Mouse (Mus musculus) c-Kit-negative CD71-positive TER-119-positive erythroid progenitor cells, embryonic 14.5 days (primary cell): ENCODE results near the gene Egln1.

ENCODE experiments used
- DNase-seq: peaks from one replicate; pipeline ENCODE4 v3.0.0-alpha.2; 2013; ENCODE audit warnings: low read depth, low spot score

Gene Egln1

GRCm38 (mm10) chr8:124909936-124910335 lies 39.2 kb downstream of the Egln1 start:
- DNase-seq, result no peak

- no peak for DNase-seq
Measured at GRCm38 (mm10) chr8:124905482-124905881, 43.6 kb downstream of the Egln1 start.

GRCm38 (mm10) chr8:124903198-124903597 lies 45.9 kb downstream of the Egln1 start:
- no peak for DNase-seq

- peak; percentile 5 for DNase-seq
Measured at GRCm38 (mm10) chr8:124898251-124898905, 50.7 kb downstream of the Egln1 start.

- peak; percentile 92 for DNase-seq
Measured at GRCm38 (mm10) chr8:124897386-124898250, 51.5 kb downstream of the Egln1 start, which contains the start of the genes Exoc8 and Sprtn. Gene Exoc8, minus strand, starts transcription at chr8:124897705. Gene Sprtn, plus strand, starts transcription at chr8:124897886.

GRCm38 (mm10) chr8:124896632-124897385 lies 52.3 kb downstream of the Egln1 start:
- DNase-seq, result peak; percentile 46

- peak; percentile 5 for DNase-seq
Measured at GRCm38 (mm10) chr8:124896010-124896631, 53.0 kb downstream of the Egln1 start.

GRCm38 (mm10) chr8:124892596-124892995 lies 56.5 kb downstream of the Egln1 start:
- DNase-seq, result no peak

- DNase-seq, result no peak
Measured at GRCm38 (mm10) chr8:124888385-124888784, 60.7 kb downstream of the Egln1 start.

GRCm38 (mm10) chr8:124878946-124879526 lies 70.1 kb downstream of the Egln1 start:
- no peak for DNase-seq

- no peak for DNase-seq
Measured at GRCm38 (mm10) chr8:124878141-124878540, 71.0 kb downstream of the Egln1 start.

GRCm38 (mm10) chr8:124872690-124873089 lies 76.4 kb downstream of the Egln1 start:
- DNase-seq, result no peak

- DNase-seq, result no peak
Measured at GRCm38 (mm10) chr8:124872081-124872480, 77.0 kb downstream of the Egln1 start.

- no peak for DNase-seq
Measured at GRCm38 (mm10) chr8:124871474-124871873, 77.7 kb downstream of the Egln1 start.

- no peak for DNase-seq
Measured at GRCm38 (mm10) chr8:124869708-124870107, 79.4 kb downstream of the Egln1 start.

- no peak for DNase-seq
Measured at GRCm38 (mm10) chr8:124867126-124867525, 82.0 kb downstream of the Egln1 start.

- DNase-seq, result no peak
Measured at GRCm38 (mm10) chr8:124866669-124867068, 82.5 kb downstream of the Egln1 start.

GRCm38 (mm10) chr8:124863729-124864128 lies 85.4 kb downstream of the Egln1 start:
- no peak for DNase-seq

GRCm38 (mm10) chr8:124863163-124863677 lies 85.9 kb downstream of the Egln1 start:
- DNase-seq, result no peak

- peak; percentile 61 for DNase-seq
Measured at GRCm38 (mm10) chr8:124862321-124863162, 86.6 kb downstream of the Egln1 start, which contains the start of the genes Gnpat and 2810004N23Rik. Gene Gnpat, plus strand, starts transcription at chr8:124863033. Gene 2810004N23Rik, minus strand, starts transcription at chr8:124863120.
